Mouse (Mus musculus): ENCODE results near the gene Capza2.

DNA sequence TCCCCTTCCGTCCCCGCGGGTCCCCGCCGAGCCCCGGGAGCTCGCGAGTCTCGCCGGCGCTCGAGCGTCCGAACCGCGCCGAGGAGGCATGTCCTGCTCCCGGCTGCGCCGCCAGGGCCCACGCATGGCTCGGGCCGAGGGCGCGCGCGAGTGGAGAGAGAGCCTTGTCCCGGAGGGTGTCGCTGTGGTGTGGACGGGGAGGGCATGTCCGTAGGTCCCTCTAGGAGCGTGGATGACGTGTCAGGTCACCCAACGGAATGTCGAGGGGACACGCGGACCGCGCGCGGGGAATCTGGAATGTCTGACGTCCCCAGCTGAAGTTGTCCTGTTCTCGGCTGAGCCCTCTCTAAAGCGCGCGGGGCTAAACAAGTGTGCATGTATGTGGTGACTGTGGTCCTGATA is 58.5 kb downstream of the Capza2 start:
- TF ChIP-seq CTCF (IDR thresholded peaks at IDR 0.05; ENCODE audit: control insufficient read depth, insufficient read depth, insufficient replicate concordance, low read depth, low read length) (no peak; the same call in 1 of the 2 replicates), POLR2A (IDR thresholded peaks at IDR 0.05; ENCODE audit: control insufficient read depth, low read depth, low read length) (no peak)

All from testis, adult 2 months (tissue).